Mouse (Mus musculus) limb, embryonic 13.5 days (tissue): Measurements from ENCODE around the gene Gm21118. TPM values are rescaled to one million over a fixed set of nuclear protein-coding genes. Genes with fewer than 3 reads are reported as not detected.
"Not testable (repeated sequence)": the region's sequence is repeated elsewhere in the genome, so short reads cannot be mapped to it uniquely, and the experiment has no call there.

Experiments used
- ATAC-seq: fragments of 200-750 bp; cut with Nextera tagmentation; 2 replicates; pipeline ENCODE4 v1.8.0; 2017; ENCODE audit warnings: low read depth, moderate number of reproducible peaks, moderate TSS enrichment; ENCODE audit not compliant: low FRiP score
- H3K27ac ChIP-seq: fragments of 300-500 bp; sonication (generic); 2 replicates; pipeline ENCODE4 v1.5.1; 2015; ENCODE audit warnings: inconsistent platforms, mild to moderate bottlenecking, moderate library complexity
- H3K27me3 ChIP-seq: fragments of 300-500 bp; sonication (generic); 2 replicates; pipeline ENCODE4 v1.6.1; 2015; ENCODE audit warnings: mild to moderate bottlenecking, inconsistent platforms
- H3K36me3 ChIP-seq: fragments of 300-500 bp; sonication (generic); 2 replicates; pipeline ENCODE4 v1.6.1; 2015; ENCODE audit warnings: inconsistent platforms, mild to moderate bottlenecking, moderate library complexity
- H3K4me1 ChIP-seq: fragments of 300-500 bp; sonication (generic); 2 replicates; pipeline ENCODE4 v1.6.1; 2015; ENCODE audit warnings: inconsistent platforms
- H3K4me2 ChIP-seq: fragments of 300-500 bp; sonication (generic); replicated peaks from 2 replicates; pipeline ENCODE4 v1.6.1; 2015; ENCODE audit warnings: inconsistent platforms, mild to moderate bottlenecking, moderate library complexity
- H3K4me3 ChIP-seq: fragments of 300-500 bp; sonication (generic); 2 replicates; pipeline ENCODE4 v1.5.1; 2015; ENCODE audit warnings: moderate library complexity, mild to moderate bottlenecking, inconsistent platforms
- H3K9ac ChIP-seq: fragments of 300-500 bp; sonication (generic); 2 replicates; pipeline ENCODE4 v1.6.1; 2015; ENCODE audit warnings: mild to moderate bottlenecking, inconsistent platforms
- H3K9me3 ChIP-seq: fragments of 300-500 bp; sonication (generic); 2 replicates; pipeline ENCODE4 v1.6.1; 2016; ENCODE audit warnings: inconsistent platforms
- WGBS: fragments of 180-500 bp; shearing (Covaris S2); methylation state at CpG from one replicate; pipeline ENCODE4 v1.1.7; 2015; 5-methylcytosine and 5-hydroxymethylcytosine counted together
- polyA plus RNA-seq: library from polyadenylated mRNA; unstranded; fragments of >200 nt; fragmentation: Nextera tagmentation; extraction: Ambion mirVana; gene quantifications from 2 replicates; pipeline ENCODE4 v1.2.1, GENCODE M21; 2015

Gene Gm21118
- not detected in 2 replicates for polyA plus RNA-seq

DNA sequence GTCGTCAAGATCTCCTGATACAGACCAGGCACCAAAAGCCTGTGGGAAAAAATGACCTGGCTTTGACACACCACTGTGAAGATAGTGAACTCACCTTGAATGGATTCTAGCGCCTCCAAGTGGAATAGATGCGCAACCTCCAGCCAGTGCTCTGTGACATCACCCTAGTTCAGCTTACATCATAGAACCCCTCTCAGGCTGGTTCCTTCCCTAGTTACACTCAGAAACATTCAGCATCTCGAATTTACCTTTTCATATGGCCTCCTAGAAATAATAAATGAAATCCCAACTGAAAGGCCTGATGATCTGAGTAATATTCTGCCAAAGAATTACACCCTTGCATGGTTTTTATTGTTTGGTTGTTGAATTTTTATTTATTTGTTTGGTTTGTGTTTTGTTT, at the start of gene Gm21118:
Gm21118 (minus strand) TSS at position 101 of the 400 bp plus-strand sequence.
- ATAC-seq, H3K4me3 ChIP-seq, H3K27ac ChIP-seq, H3K4me2 ChIP-seq, H3K9me3 ChIP-seq, H3K36me3 ChIP-seq, H3K4me1 ChIP-seq, H3K27me3 ChIP-seq, H3K9ac ChIP-seq: not testable (repeated sequence)
- WGBS = no CpG with 5 or more reads among the region's 4 CpGs

DNA sequence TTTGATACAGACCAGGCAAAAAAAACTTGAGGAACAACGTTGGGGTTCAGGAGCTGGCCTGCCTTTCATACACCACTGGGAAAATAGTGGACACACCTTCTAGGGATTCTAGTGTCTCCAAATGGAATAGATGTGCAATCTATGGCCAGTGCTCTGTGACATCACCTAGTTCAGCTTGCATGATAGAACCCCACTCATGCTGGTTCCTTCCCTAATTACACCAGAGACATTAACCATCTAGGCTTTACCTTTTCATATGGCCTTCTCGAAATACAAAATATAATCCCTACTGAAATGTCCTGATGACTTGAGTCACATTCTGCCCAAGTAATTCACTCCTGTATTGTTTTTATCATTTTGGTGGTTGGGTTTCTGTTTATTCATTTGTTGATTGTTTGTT, 29.7 kb upstream of the Gm21118 start, which contains the start of the genes Gm29423 and Gm29644:
Gm29423 (minus strand) TSS at position 101 of the 400 bp plus-strand sequence.
Gm29644 (minus strand) TSS at position 157 of the 400 bp plus-strand sequence.
- no CpG with 5 or more reads among the region's 2 CpGs for WGBS
- not testable (repeated sequence) for H3K27me3 ChIP-seq, H3K9ac ChIP-seq, H3K4me2 ChIP-seq, H3K9me3 ChIP-seq, H3K4me3 ChIP-seq, H3K27ac ChIP-seq, H3K36me3 ChIP-seq, H3K4me1 ChIP-seq, ATAC-seq

Other genes with a start within 250 kb of the Gm21118 start
- gene Gm29423, start 29.6 kb upstream of the Gm21118 start, polyA plus RNA-seq = not detected in 2 replicates
- not detected in 2 replicates for gene Gm29644, start 29.7 kb upstream of the Gm21118 start, polyA plus RNA-seq
- not detected in 2 replicates for gene Gm20888, start 168.2 kb upstream of the Gm21118 start, polyA plus RNA-seq